Mouse (Mus musculus): ENCODE measurements at regions not wholly inside any gene's neighbourhood (a gene's known extent, or its start where the extent isn't known, plus 50 kb on each side); places are given as distances from the start of the nearest gene placed in this dataset.
A peak's percentile ranks its signal among the peaks of the same experiment; 100 is the strongest.

DNA sequence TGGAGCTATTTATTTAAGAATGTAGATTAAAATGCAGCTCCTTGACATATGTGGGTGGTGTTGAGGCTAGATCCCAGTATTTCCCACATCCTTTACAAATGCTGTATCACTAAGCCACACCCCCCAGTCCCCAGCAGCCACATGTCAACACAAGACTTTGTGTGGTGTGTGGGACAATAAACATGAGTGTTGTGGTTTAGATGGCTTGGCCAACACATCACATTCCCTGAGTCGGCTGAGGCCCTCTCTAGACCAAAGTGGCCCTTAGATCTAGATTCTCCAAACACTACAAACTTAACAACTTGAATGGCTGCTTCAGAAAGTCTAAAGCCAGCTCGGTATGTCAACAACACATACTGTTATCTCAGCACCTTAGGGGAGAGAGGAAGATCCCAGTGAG is 94.2 kb upstream of the Nxt1 start:
- Histone ChIP-seq H3K27ac (no peak overlapping the region), H3K4me3 (no peak overlapping the region)
- no peak for TF ChIP-seq CTCF (IDR thresholded peaks at IDR 0.05)
- intact Hi-C loops (cut with DNase I): loop anchor here (10.0 kb wide), 1 partner anchor 203 kb away; no protein-coding TSS in a partner anchor
- no peak for DNase-seq

DNA sequence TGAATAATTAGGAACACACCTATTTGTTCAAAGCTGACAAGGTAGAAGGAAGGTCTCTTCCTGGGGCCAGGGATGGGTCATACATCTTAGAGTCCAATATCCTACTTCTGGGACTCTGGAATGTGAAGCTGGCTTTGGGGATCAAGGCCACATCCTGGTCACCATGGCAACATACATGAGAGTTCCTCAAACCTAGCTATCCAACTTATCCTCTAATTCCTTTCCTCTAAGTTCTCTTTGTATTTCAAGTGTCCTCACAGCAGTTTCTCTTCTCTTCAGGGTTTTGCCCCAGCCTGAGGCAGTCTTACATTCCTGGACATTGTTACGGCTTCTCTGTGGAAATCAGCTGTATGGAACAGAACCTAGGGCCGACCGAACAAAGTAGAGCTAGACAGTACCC is 97.0 kb upstream of the Nxt1 start:
- Histone ChIP-seq H3K27ac (no peak overlapping the region), H3K4me3 (no peak overlapping the region)
- no peak for DNase-seq
- no peak for TF ChIP-seq CTCF (IDR thresholded peaks at IDR 0.05)
- intact Hi-C loops (cut with DNase I): loop anchor here (10.0 kb wide), 1 partner anchor 201 kb away; no protein-coding TSS in a partner anchor

DNA sequence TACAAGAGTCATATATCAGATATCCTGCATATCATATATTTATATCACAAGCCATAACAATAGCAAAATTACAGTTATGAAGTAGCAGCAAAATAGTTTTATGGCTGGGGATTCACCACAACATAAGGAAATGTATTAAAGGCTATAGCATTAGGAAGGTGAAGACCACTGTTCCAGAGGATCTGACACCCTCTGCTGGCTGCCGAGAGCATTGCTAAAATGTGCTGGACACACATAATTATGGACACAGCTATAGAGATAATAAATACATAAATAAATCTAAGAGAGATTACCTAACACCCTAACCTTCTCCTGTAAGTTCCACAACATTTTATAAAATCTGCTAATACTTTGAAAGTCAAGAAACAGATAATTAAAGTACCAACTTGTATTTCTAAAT is 100.2 kb upstream of the Nxt1 start:
- peak; percentile 89 for TF ChIP-seq CTCF (IDR thresholded peaks at IDR 0.05)
- H3K4me3 ChIP-seq: no peak overlapping the region
- intact Hi-C loops (cut with DNase I): loop anchor here (2.0 to 10.0 kb wide), 3 partner anchors 165 to 449 kb away; partner anchors contain the start of gene Thbd
- no peak overlapping the region for H3K27ac ChIP-seq
- peak; percentile 79 for DNase-seq

DNA sequence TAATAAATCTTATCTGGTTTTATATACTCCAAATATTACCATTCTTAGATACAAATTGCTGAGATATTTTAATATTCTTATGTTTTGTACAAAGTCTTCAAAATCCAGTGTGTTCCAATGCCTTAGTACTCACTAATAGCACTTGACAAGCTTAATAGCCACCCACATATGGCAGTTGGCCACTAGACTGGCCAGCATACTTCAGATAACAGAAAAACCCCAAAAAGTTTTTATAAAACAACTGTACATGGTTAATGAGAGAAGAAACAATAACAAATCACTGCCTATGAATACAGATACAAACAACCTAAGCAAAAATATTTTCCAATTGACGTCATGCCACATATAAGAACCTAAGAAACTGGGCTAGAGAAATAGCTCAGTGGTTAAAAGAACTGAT is 100.8 kb upstream of the Nxt1 start:
- H3K27ac ChIP-seq: no peak overlapping the region
- no peak overlapping the region for H3K4me3 ChIP-seq
- no peak for DNase-seq
- no peak for TF ChIP-seq CTCF (IDR thresholded peaks at IDR 0.05)
- intact Hi-C loops (cut with DNase I): loop anchor here (2.0 to 10.0 kb wide), 3 partner anchors 164 to 449 kb away; partner anchors contain the start of gene Thbd

DNA sequence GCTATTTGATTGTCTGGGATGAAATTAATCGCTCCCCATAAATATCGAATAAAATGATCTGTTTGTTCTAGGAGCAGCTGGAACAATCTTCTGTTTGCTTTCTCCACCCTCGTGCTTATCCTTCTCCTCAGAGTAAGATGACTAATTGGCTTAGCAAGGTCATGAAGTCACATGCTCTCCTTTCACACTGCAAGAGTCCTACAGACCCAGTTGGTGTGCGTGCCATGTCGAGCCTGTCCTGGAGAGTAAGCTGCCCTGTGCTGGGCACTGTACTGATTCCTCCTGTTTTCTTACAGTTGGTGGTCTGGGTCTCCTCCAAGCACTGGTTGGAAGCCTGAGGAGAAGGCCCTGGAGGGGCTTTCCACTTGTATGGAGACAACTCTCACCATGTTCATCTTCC is 101.4 kb upstream of the Nxt1 start:
- intact Hi-C loops (cut with DNase I): loop anchor here (5.0 to 10.0 kb wide), 2 partner anchors 164 to 196 kb away; partner anchors contain the start of gene Thbd
- no peak for DNase-seq
- TF ChIP-seq CTCF (IDR thresholded peaks at IDR 0.05): no peak
- Histone ChIP-seq H3K27ac (no peak overlapping the region), H3K4me3 (no peak overlapping the region)

DNA sequence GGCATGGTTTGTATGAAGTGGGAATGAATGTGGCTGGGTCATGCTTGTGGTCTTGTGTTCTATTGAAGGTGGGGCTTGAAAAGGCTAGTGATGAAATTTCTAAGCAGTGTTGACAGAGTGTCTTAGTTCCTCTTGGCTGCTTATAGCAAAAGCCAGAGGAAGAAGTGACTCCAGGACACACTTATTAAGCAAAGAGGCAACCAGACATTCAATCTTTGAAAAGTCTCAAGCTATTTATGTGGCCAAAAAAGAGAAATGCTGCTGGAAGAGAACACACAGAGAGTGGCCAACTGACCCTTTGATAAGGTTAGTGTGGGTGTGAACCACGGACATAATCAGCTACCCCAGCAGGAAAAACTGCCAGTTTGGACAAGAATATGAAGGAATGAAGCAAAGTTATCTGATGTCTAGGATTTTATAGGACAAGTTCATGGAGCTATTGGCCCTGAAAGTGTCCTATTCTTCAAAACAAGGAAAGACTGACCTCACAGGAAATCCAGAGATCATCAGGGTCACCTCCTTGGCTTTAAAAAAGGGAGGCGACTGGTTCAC is 104.4 kb upstream of the Nxt1 start:
- peak; percentile 19 for DNase-seq
- H3K27ac ChIP-seq: peak overlapping the region; percentile 53
- intact Hi-C loops (cut with DNase I): no loop called here
- no peak overlapping the region for H3K4me3 ChIP-seq
- TF ChIP-seq CTCF (IDR thresholded peaks at IDR 0.05): no peak

DNA sequence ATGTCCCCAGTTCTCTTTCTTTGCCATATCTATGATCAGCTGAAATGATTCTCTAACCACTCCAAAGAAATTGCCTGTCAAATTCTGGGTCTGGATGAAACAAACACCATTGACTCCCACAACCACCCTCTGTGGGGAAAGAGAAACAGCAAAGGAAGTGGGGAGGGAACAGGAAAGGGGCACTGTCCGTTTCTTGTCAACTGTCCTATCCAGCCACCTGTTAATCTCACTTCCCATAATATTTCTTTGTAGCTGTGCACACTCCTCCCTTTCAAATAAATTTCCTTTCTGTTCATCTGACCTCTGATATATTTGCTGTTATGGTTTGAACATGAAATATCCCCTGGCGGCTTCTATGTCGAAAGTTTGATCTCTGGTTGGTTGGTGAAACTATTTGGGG is 109.0 kb upstream of the Nxt1 start:
- no peak for DNase-seq
- intact Hi-C loops (cut with DNase I): no loop called here
- no peak for TF ChIP-seq CTCF (IDR thresholded peaks at IDR 0.05)
- Histone ChIP-seq H3K4me3 (no peak overlapping the region), H3K27ac (no peak overlapping the region)

DNA sequence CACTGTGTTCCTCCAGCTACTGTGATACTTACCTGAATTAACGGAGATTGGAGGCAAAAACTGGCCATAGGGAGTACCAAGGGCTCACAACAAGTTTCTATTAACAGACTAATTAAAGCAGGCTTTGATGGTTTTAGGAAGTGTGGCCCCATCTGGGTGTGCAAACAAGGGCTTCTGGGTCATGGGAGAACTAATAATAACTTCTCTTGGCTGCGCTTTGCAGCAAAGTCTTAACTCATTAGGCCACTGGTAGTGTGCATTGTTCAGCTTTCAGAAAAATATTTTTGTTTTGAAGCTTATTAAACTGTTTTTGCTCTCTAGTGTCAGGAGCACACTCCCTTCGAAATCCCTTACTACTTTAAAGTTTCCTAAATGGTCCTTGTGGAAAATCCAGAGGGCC is 110.4 kb upstream of the Nxt1 start:
- Histone ChIP-seq H3K4me3 (no peak overlapping the region), H3K27ac (peak overlapping the region; percentile 53; the same call in 1 of the 2 replicates)
- intact Hi-C loops (cut with DNase I): no loop called here
- no peak for DNase-seq
- no peak for TF ChIP-seq CTCF (IDR thresholded peaks at IDR 0.05)

DNA sequence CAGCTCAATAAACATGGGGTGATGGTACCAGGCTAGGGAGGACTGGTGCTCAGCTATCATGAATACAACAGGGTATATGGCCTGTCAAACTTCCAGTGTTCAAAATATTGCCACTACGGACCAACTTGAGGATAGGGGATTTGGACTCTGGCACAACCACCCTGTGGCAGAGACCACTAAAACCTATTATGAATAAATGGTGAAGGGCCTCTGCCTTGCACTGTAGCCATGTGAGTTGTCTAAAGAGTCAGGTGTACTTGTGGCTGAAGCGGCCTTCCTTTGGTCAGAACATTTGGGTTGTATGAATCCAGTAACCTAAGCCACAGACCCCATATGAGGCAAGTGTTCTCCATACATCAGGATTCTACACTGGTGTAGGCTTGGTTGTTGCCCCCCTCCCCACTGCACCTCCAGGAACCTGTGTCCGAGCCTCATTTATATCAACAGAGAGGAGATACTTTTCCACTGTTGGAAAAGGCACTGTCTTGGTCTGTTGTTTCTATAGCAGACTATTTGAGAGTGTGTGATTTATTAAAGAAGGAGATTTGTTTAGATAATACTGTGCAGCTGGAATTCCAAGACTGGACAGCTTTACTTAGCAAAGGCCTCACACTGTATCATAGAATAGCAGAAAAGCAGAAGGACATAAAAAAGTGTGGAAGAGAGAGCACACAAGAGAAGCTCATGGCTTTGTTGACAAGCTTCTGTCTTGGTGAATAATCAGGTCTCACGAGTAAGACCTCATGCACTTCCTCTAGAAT is 112.2 kb upstream of the Nxt1 start:
- DNase-seq: no peak
- TF ChIP-seq CTCF (IDR thresholded peaks at IDR 0.05): no peak
- intact Hi-C loops (cut with DNase I): no loop called here
- no peak overlapping the region for H3K27ac ChIP-seq
- H3K4me3 ChIP-seq: no peak overlapping the region

DNA sequence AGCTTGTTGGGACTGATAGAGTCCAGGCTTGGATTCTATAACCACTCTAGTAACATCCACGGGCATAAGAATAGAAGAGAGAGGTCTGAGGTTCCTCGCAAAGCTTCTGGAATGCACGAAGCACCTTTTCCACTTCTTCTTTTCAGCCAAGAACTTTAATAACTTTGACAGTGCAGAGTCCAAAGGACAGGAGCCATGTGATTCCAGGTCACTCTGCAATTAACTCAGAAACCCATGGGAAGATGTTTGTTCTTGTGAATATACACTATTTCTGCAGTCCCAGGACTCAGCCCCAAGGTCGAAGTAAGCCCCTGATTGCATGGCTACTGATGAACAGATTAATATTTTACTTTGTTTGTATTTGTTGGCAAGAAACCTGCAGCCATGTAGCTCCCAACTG is 113.0 kb upstream of the Nxt1 start:
- Histone ChIP-seq H3K4me3 (no peak overlapping the region), H3K27ac (no peak overlapping the region)
- no peak for TF ChIP-seq CTCF (IDR thresholded peaks at IDR 0.05)
- intact Hi-C loops (cut with DNase I): no loop called here
- DNase-seq: no peak

DNA sequence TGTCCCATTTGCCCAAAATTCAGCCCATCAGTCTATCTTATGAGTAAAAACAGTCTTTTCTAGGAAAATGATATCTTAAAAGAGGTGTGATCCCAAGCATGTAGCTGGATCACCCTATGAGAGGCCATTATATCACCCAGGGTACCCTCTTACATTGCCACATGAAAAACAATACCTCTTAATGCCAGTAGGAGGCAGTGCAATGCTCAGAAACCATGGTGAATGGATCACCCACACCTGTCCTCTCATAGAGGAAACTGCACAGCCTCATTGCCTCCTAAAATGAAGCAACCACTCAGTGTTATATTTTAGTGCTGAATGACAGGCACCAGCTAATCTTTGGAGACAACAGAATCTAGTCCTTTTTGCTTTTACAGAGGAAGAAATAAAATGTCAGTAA is 114.0 kb upstream of the Nxt1 start:
- intact Hi-C loops (cut with DNase I): no loop called here
- Histone ChIP-seq H3K4me3 (no peak overlapping the region), H3K27ac (no peak overlapping the region)
- TF ChIP-seq CTCF (IDR thresholded peaks at IDR 0.05): peak; percentile 34; the same call in 1 of the 2 replicates
- DNase-seq: no peak

DNA sequence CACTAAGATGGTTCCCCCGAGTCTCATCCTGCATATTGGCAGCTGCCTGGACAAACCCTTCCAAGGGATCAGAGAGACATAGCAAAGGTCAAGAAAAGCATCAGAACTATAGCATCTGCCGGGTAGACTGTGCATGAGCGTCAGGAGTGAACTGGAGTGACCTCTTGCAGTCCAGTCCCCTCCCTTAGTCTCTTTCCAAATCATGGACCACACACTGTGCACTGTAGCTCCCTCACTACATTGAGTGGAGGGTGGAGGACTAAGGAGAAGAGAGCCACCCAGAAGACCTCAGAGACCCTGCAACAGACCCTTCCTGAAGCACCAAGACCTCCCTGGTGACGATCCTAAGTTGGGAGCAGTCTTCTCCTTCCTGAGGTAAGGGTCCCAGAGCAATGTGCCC is 107.8 kb upstream of the Cd93 start:
- no peak for TF ChIP-seq CTCF (IDR thresholded peaks at IDR 0.05)
- intact Hi-C loops (cut with DNase I): no loop called here
- no peak for DNase-seq
- no peak overlapping the region for H3K4me3 ChIP-seq
- no peak overlapping the region for H3K27ac ChIP-seq

DNA sequence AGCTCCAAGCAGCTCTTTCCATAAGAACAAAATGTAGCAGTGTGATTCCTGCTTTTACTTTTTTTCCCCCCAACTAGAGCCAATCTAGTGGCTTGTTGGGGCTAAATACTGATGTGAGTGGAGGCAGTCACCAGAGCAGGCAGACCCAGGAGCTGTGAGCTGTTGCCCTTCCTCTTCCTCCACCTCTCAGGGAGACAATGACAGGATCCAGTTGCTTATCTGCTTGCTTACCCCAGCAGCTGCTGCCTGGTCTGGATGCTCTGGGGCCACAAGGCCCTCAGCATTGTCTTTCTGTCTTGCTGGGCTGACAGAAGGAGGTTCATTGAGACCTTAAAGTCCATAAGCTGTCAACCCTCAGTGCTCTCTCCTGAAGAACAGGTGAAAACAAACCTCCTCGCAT is 106.3 kb upstream of the Cd93 start:
- intact Hi-C loops (cut with DNase I): no loop called here
- no peak overlapping the region for H3K4me3 ChIP-seq
- no peak for TF ChIP-seq CTCF (IDR thresholded peaks at IDR 0.05)
- DNase-seq: no peak
- no peak overlapping the region for H3K27ac ChIP-seq

DNA sequence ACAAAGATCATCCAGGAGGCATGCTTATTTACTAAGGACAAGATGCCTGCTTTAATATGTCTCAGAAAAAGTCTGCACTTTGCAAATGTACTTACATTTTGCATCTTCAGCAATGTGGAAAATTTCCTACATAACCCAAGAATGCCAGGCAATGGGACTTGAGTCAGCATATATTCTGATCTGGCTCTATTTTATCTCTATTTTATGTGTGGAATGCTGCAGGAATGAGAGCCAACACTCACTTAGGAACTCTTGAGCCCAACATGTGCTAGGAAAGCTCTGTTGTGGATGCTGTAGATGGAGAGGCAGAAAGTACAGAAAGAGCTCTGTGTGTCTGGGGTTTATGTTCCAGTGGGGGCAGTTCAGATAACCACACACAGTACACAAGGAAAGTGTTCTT is 99.0 kb upstream of the Cd93 start:
- DNase-seq: no peak
- no peak overlapping the region for H3K27ac ChIP-seq
- no peak for TF ChIP-seq CTCF (IDR thresholded peaks at IDR 0.05)
- H3K4me3 ChIP-seq: no peak overlapping the region
- intact Hi-C loops (cut with DNase I): no loop called here
